Mouse (Mus musculus) hindbrain, embryonic 10.5 days (tissue): ENCODE results near the gene Galm. TPM values are rescaled to one million over a fixed set of nuclear protein-coding genes. Genes with fewer than 3 reads are reported as not detected.
A peak's percentile ranks its signal among the peaks of the same experiment; 100 is the strongest.

ENCODE experiments used
- DNase-seq: peaks from one replicate; pipeline ENCODE4 v3.0.0-alpha.2; 2017; ENCODE audit warnings: low spot score
- H3K27ac ChIP-seq: fragments of 300-500 bp; sonication (generic); 2 replicates; pipeline ENCODE4 v1.5.1; 2016; ENCODE audit warnings: mild to moderate bottlenecking, moderate library complexity
- H3K27me3 ChIP-seq: fragments of 300-500 bp; sonication (generic); 2 replicates; pipeline ENCODE4 v1.6.1; 2016; ENCODE audit warnings: mild to moderate bottlenecking; ENCODE audit not compliant: poor library complexity, insufficient read depth, severe bottlenecking
- H3K36me3 ChIP-seq: fragments of 300-500 bp; sonication (generic); 2 replicates; pipeline ENCODE4 v1.6.1; 2016; ENCODE audit warnings: mild to moderate bottlenecking, moderate library complexity
- H3K4me1 ChIP-seq: fragments of 300-500 bp; sonication (generic); replicated peaks from 2 replicates; pipeline ENCODE4 v1.6.1; 2016; ENCODE audit warnings: mild to moderate bottlenecking
- H3K4me3 ChIP-seq: fragments of 300-500 bp; sonication (generic); 2 replicates; pipeline ENCODE4 v1.5.1; 2016; ENCODE audit warnings: mild to moderate bottlenecking, moderate library complexity
- H3K9me3 ChIP-seq: fragments of 300-500 bp; sonication (generic); 2 replicates; pipeline ENCODE4 v1.6.1; 2016; ENCODE audit warnings: mild to moderate bottlenecking, moderate library complexity
- WGBS: fragments of 180-500 bp; shearing (Covaris S2); methylation state at CpG from one replicate; pipeline ENCODE4 v1.1.7; 2016; 5-methylcytosine and 5-hydroxymethylcytosine counted together
- polyA plus RNA-seq: library from polyadenylated mRNA; unstranded; fragments of >200 nt; fragmentation: Nextera tagmentation; extraction: Ambion mirVana; gene quantifications from 2 replicates; pipeline ENCODE4 v1.2.1, GENCODE M21; 2016

Galm gene
- 8.4 and 10.2 TPM in 2 replicates for polyA plus RNA-seq

GRCm38 (mm10) chr17:80127331-80128251 lies at the start of gene Galm:
TSS of gene Galm (plus strand) at chr17:80127471.
- Histone ChIP-seq H3K4me1 (peaks cover 9% of the 10 kb centered on the region), H3K9me3 (no peaks in the 10 kb centered on the region), H3K36me3 (no peaks in the 10 kb centered on the region), H3K4me3 (peak within 1 kb of the TSS; percentile 62), H3K27me3 (no peaks in the 10 kb centered on the region), H3K27ac (peak within 1 kb of the TSS; percentile 84)
- WGBS = 5% methylated on average over 30 of the region's 30 CpGs
- peak; percentile 45 for DNase-seq

GRCm38 (mm10) chr17:80078726-80079125 lies 48.5 kb upstream of the Galm start:
- DNase-seq = no peak
- Histone ChIP-seq H3K9me3 (no peaks in the 10 kb centered on the region), H3K36me3 (no peaks in the 10 kb centered on the region), H3K4me3 (no peak overlapping the region), H3K27me3 (no peaks in the 10 kb centered on the region), H3K4me1 (no peaks in the 10 kb centered on the region), H3K27ac (no peak overlapping the region)
- 95% methylated on average over 4 of the region's 4 CpGs for WGBS

GRCm38 (mm10) chr17:80083223-80083622 lies 44.0 kb upstream of the Galm start:
- WGBS = 78% methylated on average over 6 of the region's 6 CpGs
- H3K9me3 ChIP-seq = 0 out of 2 replicates have a peak, but pooled peaks cover 3% of the 10 kb centered on the region
- H3K27me3 ChIP-seq = no peaks in the 10 kb centered on the region
- no peak overlapping the region for H3K27ac ChIP-seq
- no peak overlapping the region for H3K4me3 ChIP-seq
- H3K4me1 ChIP-seq = no peaks in the 10 kb centered on the region
- no peaks in the 10 kb centered on the region for H3K36me3 ChIP-seq
- no peak for DNase-seq

GRCm38 (mm10) chr17:80084424-80084823 lies 42.8 kb upstream of the Galm start:
- H3K27ac ChIP-seq = no peak overlapping the region
- H3K36me3 ChIP-seq = no peaks in the 10 kb centered on the region
- no peak for DNase-seq
- H3K4me3 ChIP-seq = no peak overlapping the region
- 0 out of 2 replicates have a peak, but pooled peaks cover 3% of the 10 kb centered on the region for H3K9me3 ChIP-seq
- whole genome bisulfite sequencing = 82% methylated on average over 9 of the region's 9 CpGs
- no peaks in the 10 kb centered on the region for H3K27me3 ChIP-seq
- no peaks in the 10 kb centered on the region for H3K4me1 ChIP-seq

GRCm38 (mm10) chr17:80086591-80086990 lies 40.7 kb upstream of the Galm start:
- no peak overlapping the region for H3K27ac ChIP-seq
- no peaks in the 10 kb centered on the region for H3K27me3 ChIP-seq
- 0 out of 2 replicates have a peak, but pooled peaks cover 3% of the 10 kb centered on the region for H3K9me3 ChIP-seq
- 92% methylated on average over 11 of the region's 11 CpGs for WGBS
- DNase-seq = no peak
- no peaks in the 10 kb centered on the region for H3K36me3 ChIP-seq
- no peak overlapping the region for H3K4me3 ChIP-seq
- H3K4me1 ChIP-seq = no peaks in the 10 kb centered on the region

GRCm38 (mm10) chr17:80088168-80088567 lies 39.1 kb upstream of the Galm start:
- Histone ChIP-seq H3K4me3 (no peak overlapping the region), H3K27ac (no peak overlapping the region), H3K36me3 (no peaks in the 10 kb centered on the region), H3K27me3 (no peaks in the 10 kb centered on the region), H3K9me3 (0 out of 2 replicates have a peak, but pooled peaks cover 3% of the 10 kb centered on the region), H3K4me1 (no peaks in the 10 kb centered on the region)
- WGBS = 94% methylated on average over 3 of the region's 3 CpGs
- no peak for DNase-seq

GRCm38 (mm10) chr17:80090551-80090950 lies 36.7 kb upstream of the Galm start:
- Histone ChIP-seq H3K4me3 (no peak overlapping the region), H3K36me3 (no peaks in the 10 kb centered on the region), H3K9me3 (no peaks in the 10 kb centered on the region), H3K27me3 (no peaks in the 10 kb centered on the region; the same call in 1 of the 2 replicates), H3K4me1 (peaks cover 4% of the 10 kb centered on the region), H3K27ac (no peak overlapping the region)
- no peak for DNase-seq
- 81% methylated on average over 4 of the region's 4 CpGs for WGBS

GRCm38 (mm10) chr17:80091879-80092549 lies 35.3 kb upstream of the Galm start:
- Histone ChIP-seq H3K4me3 (no peak overlapping the region), H3K27ac (no peak overlapping the region), H3K4me1 (peaks cover 15% of the 10 kb centered on the region), H3K9me3 (no peaks in the 10 kb centered on the region), H3K27me3 (no peaks in the 10 kb centered on the region; the same call in 1 of the 2 replicates), H3K36me3 (no peaks in the 10 kb centered on the region)
- no peak for DNase-seq
- WGBS = 59% methylated on average over 6 of the region's 6 CpGs

- H3K4me3 ChIP-seq = peak overlapping the region; percentile 43; the same call in 1 of the 2 replicates
- H3K27me3 ChIP-seq = peaks cover 3% of the 10 kb centered on the region
- 84% methylated on average over 9 of the region's 9 CpGs for WGBS
- peaks cover 19% of the 10 kb centered on the region for H3K4me1 ChIP-seq
- no peaks in the 10 kb centered on the region for H3K9me3 ChIP-seq
- no peak for DNase-seq
- peak overlapping the region; percentile 69 for H3K27ac ChIP-seq
- H3K36me3 ChIP-seq = no peaks in the 10 kb centered on the region
Observed at GRCm38 (mm10) chr17:80095254-80095899, 31.9 kb upstream of the Galm start.

GRCm38 (mm10) chr17:80096043-80096719 lies 31.1 kb upstream of the Galm start:
- H3K4me1 ChIP-seq = peaks cover 19% of the 10 kb centered on the region

GRCm38 (mm10) chr17:80096720-80097114 lies 30.6 kb upstream of the Galm start:
- Histone ChIP-seq H3K27me3 (peaks cover 3% of the 10 kb centered on the region), H3K9me3 (no peaks in the 10 kb centered on the region), H3K4me1 (peaks cover 19% of the 10 kb centered on the region), H3K27ac (no peak overlapping the region), H3K4me3 (no peak overlapping the region), H3K36me3 (no peaks in the 10 kb centered on the region)
- WGBS = 89% methylated on average over 8 of the region's 8 CpGs
- DNase-seq = peak; percentile 3

More at GRCm38 (mm10) chr17:80096043-80096719, 31.1 kb upstream of the Galm start:
- no peaks in the 10 kb centered on the region for H3K36me3 ChIP-seq
- peak overlapping the region; percentile 69 for H3K27ac ChIP-seq
- peak; percentile 65 for DNase-seq
- 19% methylated on average over 20 of the region's 20 CpGs for WGBS
- peak overlapping the region; percentile 43 for H3K4me3 ChIP-seq
- H3K9me3 ChIP-seq = no peaks in the 10 kb centered on the region
- peaks cover 3% of the 10 kb centered on the region for H3K27me3 ChIP-seq

- H3K27ac ChIP-seq = no peak overlapping the region
- no peaks in the 10 kb centered on the region for H3K9me3 ChIP-seq
- peaks cover 19% of the 10 kb centered on the region for H3K4me1 ChIP-seq
- WGBS = 40% methylated on average over 2 of the region's 2 CpGs
- no peak overlapping the region for H3K4me3 ChIP-seq
- DNase-seq = peak; percentile 19
- peaks cover 3% of the 10 kb centered on the region for H3K27me3 ChIP-seq
- H3K36me3 ChIP-seq = no peaks in the 10 kb centered on the region
Observed at GRCm38 (mm10) chr17:80097221-80097620, 30.1 kb upstream of the Galm start.
